Mouse (Mus musculus) ES-Bruce4 (cell line): Measurements from ENCODE around the gene Capza2.

Experiments used
- CTCF ChIP-seq: IDR thresholded peaks from one replicate; pipeline ENCODE4 v1.8.1; 2011; ENCODE audit warnings: low read depth, low read length
- EP300 ChIP-seq: IDR thresholded peaks from 2 replicates; pipeline ENCODE4 v1.6.1; 2011; ENCODE audit warnings: low read depth, low read length; ENCODE audit not compliant: insufficient read depth
- POLR2A ChIP-seq: IDR thresholded peaks from one replicate; pipeline ENCODE4 v1.8.1; 2011; ENCODE audit warnings: low read length; ENCODE audit not compliant: insufficient read depth

DNA sequence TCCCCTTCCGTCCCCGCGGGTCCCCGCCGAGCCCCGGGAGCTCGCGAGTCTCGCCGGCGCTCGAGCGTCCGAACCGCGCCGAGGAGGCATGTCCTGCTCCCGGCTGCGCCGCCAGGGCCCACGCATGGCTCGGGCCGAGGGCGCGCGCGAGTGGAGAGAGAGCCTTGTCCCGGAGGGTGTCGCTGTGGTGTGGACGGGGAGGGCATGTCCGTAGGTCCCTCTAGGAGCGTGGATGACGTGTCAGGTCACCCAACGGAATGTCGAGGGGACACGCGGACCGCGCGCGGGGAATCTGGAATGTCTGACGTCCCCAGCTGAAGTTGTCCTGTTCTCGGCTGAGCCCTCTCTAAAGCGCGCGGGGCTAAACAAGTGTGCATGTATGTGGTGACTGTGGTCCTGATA is 58.5 kb downstream of the Capza2 start:
- no peak for TF ChIP-seq CTCF
- no peak for TF ChIP-seq POLR2A
- no peak for TF ChIP-seq EP300
